Mouse (Mus musculus): ENCODE measurements around the gene Amotl2. TPM values are rescaled to one million over a fixed set of nuclear protein-coding genes. Genes with fewer than 3 reads are reported as not detected.

Gene Amotl2
- polyA plus RNA-seq, 1 experiment from 2014 or later: 73.1 TPM

DNA sequence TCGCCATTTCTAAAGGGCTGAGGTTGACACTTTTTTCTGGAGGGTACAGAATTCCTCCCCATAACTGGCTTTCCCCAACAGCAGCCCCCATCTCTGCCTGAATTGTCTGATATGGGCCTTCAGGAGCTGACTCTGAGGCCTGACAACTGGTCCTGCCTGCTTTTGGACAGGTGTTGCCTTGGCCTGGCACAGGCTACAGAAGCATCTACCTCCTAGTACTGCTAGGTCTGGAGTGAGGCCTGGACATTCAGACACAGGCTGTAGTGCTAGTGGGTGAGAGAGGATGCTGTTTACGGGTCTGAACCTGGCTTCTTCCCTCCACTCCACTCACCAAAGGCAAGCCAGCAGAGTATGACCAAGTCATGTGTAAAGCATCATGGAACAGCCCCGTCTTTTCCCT is 10.3 kb downstream of the Amotl2 start:
- peak overlapping the region; percentile 91 for H3K27ac ChIP-seq
- no peak for ATAC-seq (ENCODE audit: insufficient number of reproducible peaks, insufficient read depth, low FRiP score, low TSS enrichment, low read depth)
- H3K4me2 ChIP-seq: peak overlapping the region; percentile 56
- H3K27me3 ChIP-seq: no peaks in the 10 kb centered on the region
- H3K4me1 ChIP-seq (replicated peaks): peaks cover 59% of the 10 kb centered on the region
- no peak overlapping the region for H3K9ac ChIP-seq (replicated peaks)
- peaks cover 98% of the 10 kb centered on the region for H3K36me3 ChIP-seq
- 67% methylated on average over 3 of the region's 3 CpGs for WGBS
- H3K9me3 ChIP-seq: no peaks in the 10 kb centered on the region
- H3K4me3 ChIP-seq (replicated peaks): no peak overlapping the region

GRCm38 (mm10) chr9:102727662-102728468 is 11.4 kb downstream of the Amotl2 start:
- peaks cover 52% of the 10 kb centered on the region for H3K4me1 ChIP-seq (replicated peaks)

GRCm38 (mm10) chr9:102728469-102728747 is 11.9 kb downstream of the Amotl2 start:
- H3K27ac ChIP-seq: 0 out of 2 replicates have a peak overlapping the region, but pooled peaks have one; percentile 41
- no peak overlapping the region for H3K4me3 ChIP-seq (replicated peaks)
- H3K4me1 ChIP-seq (replicated peaks): peaks cover 47% of the 10 kb centered on the region
- no peak for ATAC-seq (ENCODE audit: insufficient number of reproducible peaks, insufficient read depth, low FRiP score, low TSS enrichment, low read depth)
- 94% methylated on average over 9 of the region's 9 CpGs for WGBS
- H3K9me3 ChIP-seq: no peaks in the 10 kb centered on the region
- H3K9ac ChIP-seq (replicated peaks): no peak overlapping the region
- no peak overlapping the region for H3K4me2 ChIP-seq
- no peaks in the 10 kb centered on the region for H3K27me3 ChIP-seq
- peaks cover 96% of the 10 kb centered on the region for H3K36me3 ChIP-seq

More at GRCm38 (mm10) chr9:102727662-102728468, 11.4 kb downstream of the Amotl2 start:
- Histone ChIP-seq H3K9ac (replicated peaks) (no peak overlapping the region), H3K9me3 (no peaks in the 10 kb centered on the region), H3K36me3 (peaks cover 98% of the 10 kb centered on the region), H3K27ac (0 out of 2 replicates have a peak overlapping the region, but pooled peaks have one; percentile 41), H3K27me3 (no peaks in the 10 kb centered on the region), H3K4me2 (no peak overlapping the region), H3K4me3 (replicated peaks) (no peak overlapping the region)
- 81% methylated on average over 25 of the region's 25 CpGs for WGBS
- no peak for ATAC-seq (ENCODE audit: insufficient number of reproducible peaks, insufficient read depth, low FRiP score, low TSS enrichment, low read depth)

- 96% methylated on average over 21 of the region's 21 CpGs for WGBS
- ATAC-seq (ENCODE audit: insufficient number of reproducible peaks, insufficient read depth, low FRiP score, low TSS enrichment, low read depth): no peak
- Histone ChIP-seq H3K4me1 (replicated peaks) (peaks cover 38% of the 10 kb centered on the region), H3K27ac (no peak overlapping the region), H3K4me3 (replicated peaks) (no peak overlapping the region), H3K9ac (replicated peaks) (no peak overlapping the region), H3K27me3 (no peaks in the 10 kb centered on the region), H3K4me2 (no peak overlapping the region), H3K9me3 (no peaks in the 10 kb centered on the region), H3K36me3 (peaks cover 96% of the 10 kb centered on the region)
Observed at GRCm38 (mm10) chr9:102729093-102729845, 12.8 kb downstream of the Amotl2 start.

DNA sequence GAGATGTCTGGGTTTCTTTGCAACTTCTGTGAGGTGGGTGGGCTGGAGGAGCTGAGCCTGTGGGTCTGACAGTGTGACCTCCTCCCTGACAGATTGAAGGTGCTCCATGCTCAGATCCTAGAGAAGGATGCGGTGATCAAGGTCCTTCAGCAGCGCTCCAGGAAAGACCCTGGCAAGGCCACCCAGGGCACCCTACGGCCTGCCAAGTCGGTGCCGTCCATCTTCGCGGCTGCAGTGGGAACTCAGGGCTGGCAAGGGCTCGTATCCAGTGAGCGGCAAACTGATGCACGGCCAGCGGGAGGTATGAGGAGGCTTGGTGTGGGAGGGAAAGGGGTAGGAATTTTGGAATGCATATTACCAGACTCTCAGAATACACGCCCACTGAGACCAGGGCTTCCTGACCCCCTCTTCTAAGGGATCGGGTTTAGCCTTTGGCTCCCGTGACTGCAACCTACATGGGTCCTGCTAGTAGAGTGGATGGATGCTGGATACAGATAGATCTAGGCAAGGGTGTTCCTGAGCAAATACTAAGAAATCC is 13.5 kb downstream of the Amotl2 start:
- WGBS: 94% methylated on average over 14 of the region's 14 CpGs
- no peak overlapping the region for H3K4me2 ChIP-seq
- no peaks in the 10 kb centered on the region for H3K9me3 ChIP-seq
- no peak overlapping the region for H3K4me3 ChIP-seq (replicated peaks)
- H3K27me3 ChIP-seq: no peaks in the 10 kb centered on the region
- H3K36me3 ChIP-seq: peaks cover 90% of the 10 kb centered on the region
- H3K4me1 ChIP-seq (replicated peaks): peaks cover 32% of the 10 kb centered on the region
- no peak for ATAC-seq (ENCODE audit: insufficient number of reproducible peaks, insufficient read depth, low FRiP score, low TSS enrichment, low read depth)
- no peak overlapping the region for H3K9ac ChIP-seq (replicated peaks)
- 0 out of 2 replicates have a peak overlapping the region, but pooled peaks have one; percentile 17 for H3K27ac ChIP-seq

GRCm38 (mm10) chr9:102731044-102731471 is 14.6 kb downstream of the Amotl2 start:
- Histone ChIP-seq H3K4me2 (no peak overlapping the region), H3K9ac (replicated peaks) (no peak overlapping the region), H3K9me3 (no peaks in the 10 kb centered on the region), H3K36me3 (peaks cover 79% of the 10 kb centered on the region), H3K27ac (0 out of 2 replicates have a peak overlapping the region, but pooled peaks have one; percentile 17), H3K4me1 (replicated peaks) (peaks cover 20% of the 10 kb centered on the region), H3K4me3 (replicated peaks) (no peak overlapping the region), H3K27me3 (no peaks in the 10 kb centered on the region)
- 83% methylated on average over 7 of the region's 7 CpGs for WGBS
- no peak for ATAC-seq (ENCODE audit: insufficient number of reproducible peaks, insufficient read depth, low FRiP score, low TSS enrichment, low read depth)

DNA sequence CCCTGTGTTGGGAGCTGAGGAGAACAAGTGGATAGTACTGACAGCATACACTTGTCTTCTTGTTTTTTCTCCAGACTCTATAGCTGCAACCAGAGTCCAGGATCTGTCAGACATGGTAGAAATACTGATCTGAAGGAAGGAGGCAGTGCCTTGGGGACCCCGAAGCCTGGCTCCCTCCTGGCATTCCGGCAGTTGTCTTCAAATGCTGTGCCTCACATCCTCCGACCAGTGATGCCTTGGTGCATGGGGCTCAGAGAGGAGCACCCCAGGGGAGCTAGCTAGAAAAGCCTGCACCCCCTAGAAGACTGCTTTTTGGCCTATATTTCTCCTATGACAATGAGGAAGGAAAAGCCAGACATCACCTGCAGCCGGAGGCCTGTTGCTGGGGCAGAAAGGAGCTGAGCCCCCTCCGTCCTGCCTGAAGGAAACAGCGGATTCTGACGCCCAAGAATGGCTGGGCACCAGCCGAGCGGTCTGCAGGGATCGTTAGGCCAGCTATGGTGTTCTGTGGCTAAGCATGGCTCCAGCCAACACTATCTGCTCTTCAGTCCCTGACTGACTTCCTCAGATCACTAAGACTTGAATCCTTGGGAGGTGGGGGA is 15.2 kb downstream of the Amotl2 start:
- Histone ChIP-seq H3K9me3 (no peaks in the 10 kb centered on the region), H3K4me3 (replicated peaks) (no peak overlapping the region), H3K9ac (replicated peaks) (no peak overlapping the region), H3K27ac (no peak overlapping the region), H3K4me2 (no peak overlapping the region), H3K4me1 (replicated peaks) (peaks cover 14% of the 10 kb centered on the region), H3K36me3 (peaks cover 74% of the 10 kb centered on the region), H3K27me3 (no peaks in the 10 kb centered on the region)
- WGBS: 84% methylated on average over 10 of the region's 10 CpGs
- ATAC-seq (ENCODE audit: insufficient number of reproducible peaks, insufficient read depth, low FRiP score, low TSS enrichment, low read depth): no peak

- Histone ChIP-seq H3K4me3 (replicated peaks) (no peak overlapping the region), H3K9ac (replicated peaks) (no peak overlapping the region), H3K27me3 (no peaks in the 10 kb centered on the region), H3K4me2 (no peak overlapping the region), H3K36me3 (peaks cover 67% of the 10 kb centered on the region), H3K9me3 (no peaks in the 10 kb centered on the region), H3K4me1 (replicated peaks) (peaks cover 7% of the 10 kb centered on the region; the same call in 1 of the 2 replicates), H3K27ac (no peak overlapping the region)
- ATAC-seq (ENCODE audit: insufficient number of reproducible peaks, insufficient read depth, low FRiP score, low TSS enrichment, low read depth): no peak
- 74% methylated on average over 5 of the region's 5 CpGs for WGBS
Observed at GRCm38 (mm10) chr9:102732326-102732865, 15.9 kb downstream of the Amotl2 start.

GRCm38 (mm10) chr9:102733459-102733858 is 17.0 kb downstream of the Amotl2 start:
- Histone ChIP-seq H3K27me3 (no peaks in the 10 kb centered on the region), H3K4me2 (no peak overlapping the region), H3K27ac (no peak overlapping the region), H3K36me3 (peaks cover 57% of the 10 kb centered on the region), H3K4me1 (replicated peaks) (peaks cover 5% of the 10 kb centered on the region; the same call in 1 of the 2 replicates), H3K9ac (replicated peaks) (no peak overlapping the region), H3K9me3 (no peaks in the 10 kb centered on the region), H3K4me3 (replicated peaks) (no peak overlapping the region)
- no peak for ATAC-seq (ENCODE audit: insufficient number of reproducible peaks, insufficient read depth, low FRiP score, low TSS enrichment, low read depth)
- 86% methylated on average over 5 of the region's 5 CpGs for WGBS

DNA sequence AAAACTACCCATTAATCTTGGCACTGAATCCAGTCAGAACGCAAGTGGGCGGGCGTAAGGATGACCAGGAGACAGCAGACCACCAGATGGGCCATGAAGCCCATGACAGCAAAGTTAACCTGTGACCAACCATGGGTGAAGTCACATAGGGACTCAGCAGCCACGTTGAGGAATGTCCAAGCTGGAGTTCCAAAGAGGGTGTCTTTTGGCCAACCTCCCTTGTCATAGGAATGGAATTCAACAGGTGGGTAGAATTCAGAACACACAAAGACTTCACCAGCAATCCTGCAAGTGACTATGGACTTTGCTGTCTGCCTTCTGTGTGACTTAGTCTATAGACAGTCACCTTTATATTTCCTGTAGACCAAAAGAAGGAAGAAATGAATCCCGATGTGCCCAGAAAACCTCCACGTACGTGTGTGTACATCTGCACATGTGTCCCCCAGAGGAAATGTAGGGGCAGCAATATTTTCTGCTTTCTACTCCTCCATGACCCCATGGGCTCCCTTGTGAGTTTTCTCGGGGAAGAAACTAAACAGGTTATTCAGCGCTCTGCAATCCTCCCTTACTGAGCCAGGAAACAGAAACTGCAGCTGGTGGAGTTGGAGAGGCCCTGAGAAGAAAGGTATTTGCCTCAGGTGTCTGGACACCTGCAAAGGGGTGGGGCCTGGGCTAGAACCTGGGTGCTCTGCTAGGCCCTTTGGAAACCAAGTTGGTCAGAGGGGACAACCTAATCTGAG is 17.7 kb downstream of the Amotl2 start:
- no peaks in the 10 kb centered on the region for H3K9me3 ChIP-seq
- no peak overlapping the region for H3K4me2 ChIP-seq
- H3K27me3 ChIP-seq: no peaks in the 10 kb centered on the region
- WGBS: 74% methylated on average over 9 of the region's 9 CpGs
- H3K4me3 ChIP-seq (replicated peaks): no peak overlapping the region
- no peak for ATAC-seq (ENCODE audit: insufficient number of reproducible peaks, insufficient read depth, low FRiP score, low TSS enrichment, low read depth)
- peaks cover 49% of the 10 kb centered on the region for H3K36me3 ChIP-seq
- no peak overlapping the region for H3K27ac ChIP-seq
- H3K9ac ChIP-seq (replicated peaks): no peak overlapping the region
- peaks cover 5% of the 10 kb centered on the region; the same call in 1 of the 2 replicates for H3K4me1 ChIP-seq (replicated peaks)

All from limb, embryonic 12.5 days (tissue).